17 mouse cellular contexts compared by ENCODE assay signal in genomic region chr4:137940061-137940460, GRCm38 (mm10). TPM values are rescaled to one million over a fixed set of nuclear protein-coding genes. Genes with fewer than 3 reads are reported as not detected.
A peak's percentile ranks its signal among the peaks of the same experiment; 100 is the strongest.
DNase-seq lines count a peak whose midpoint lies in the region; ATAC-seq lines count a peak whose summit lies in the region.
"Had no signal": no experiment of that assay in that cellular context is flagged by ENCODE, and none has a peak within 500 bp of the region (broad histone marks: within the 10 kb centered on the region; RNA-seq: fewer than 3 reads in every experiment).

No protein-coding gene starts in this region.

- peaks cover 27% of the 10 kb centered on the region for H3K36me3 ChIP-seq in forebrain, embryonic 14.5 days (ENCODE audit: control insufficient read depth, insufficient read depth, low read length)
- peaks cover 2% of the 10 kb centered on the region; the same call in 1 of the 2 replicates for H3K36me3 ChIP-seq in forebrain, embryonic 16.5 days (ENCODE audit: control insufficient read depth, insufficient read depth)
- peaks cover 68% of the 10 kb centered on the region for H3K36me3 ChIP-seq in neural tube, embryonic 13.5 days
- H3K36me3 ChIP-seq in neural tube, embryonic 15.5 days = peaks cover 48% of the 10 kb centered on the region
- H3K36me3 ChIP-seq: G1E had no signal

- no peak overlapping the region for H3K4me3 ChIP-seq in forebrain, embryonic 14.5 days (ENCODE audit: low read depth, low read length)
- H3K4me3 ChIP-seq in forebrain, embryonic 16.5 days (replicated peaks; ENCODE audit: low read length) = no peak overlapping the region
- no peak overlapping the region for H3K4me3 ChIP-seq in neural tube, embryonic 13.5 days
- no peak overlapping the region for H3K4me3 ChIP-seq in neural tube, embryonic 15.5 days (replicated peaks)
- H3K4me3 ChIP-seq: heart, embryonic 13.5 days; limb, embryonic 15.5 days; stomach, embryonic 15.5 days had no signal

- H3K9ac ChIP-seq in forebrain, embryonic 14.5 days (ENCODE audit: low read length) = no peak overlapping the region
- no peak overlapping the region for H3K9ac ChIP-seq in forebrain, embryonic 16.5 days (replicated peaks; ENCODE audit: low read depth, low read length)
- H3K9ac ChIP-seq in neural tube, embryonic 13.5 days = no peak overlapping the region
- H3K9ac ChIP-seq in neural tube, embryonic 15.5 days (replicated peaks) = no peak overlapping the region
- H3K9ac ChIP-seq: heart, embryonic 13.5 days; limb, embryonic 15.5 days; lung, embryonic 14.5 days; stomach, embryonic 15.5 days had no signal

- no peak overlapping the region for H3K27ac ChIP-seq in forebrain, embryonic 14.5 days (ENCODE audit: low read depth, low read length)
- no peak overlapping the region for H3K27ac ChIP-seq in forebrain, embryonic 16.5 days (ENCODE audit: low read length)
- peak overlapping the region; percentile 77 for H3K27ac ChIP-seq in neural tube, embryonic 13.5 days (replicated peaks)
- H3K27ac ChIP-seq in neural tube, embryonic 15.5 days (replicated peaks) = 0 out of 2 replicates have a peak overlapping the region, but pooled peaks have one; percentile 9
- H3K27ac ChIP-seq: heart, embryonic 13.5 days; limb, embryonic 15.5 days; stomach, embryonic 15.5 days had no signal

- DNase-seq in forebrain, embryonic 14.5 days (ENCODE audit: low spot score) = peak; percentile 46
- DNase-seq in neural tube, embryonic 10.5 days (ENCODE audit: extremely low spot score, low spot score) = no peak
- peak; percentile 83 to 85 for DNase-seq in cerebellum, postnatal 25 days
- no peak for DNase-seq in ovary, postnatal 36 days (ENCODE audit: low spot score)
- no peak for DNase-seq in right cerebral cortex, postnatal 14 days
- DNase-seq: B cell, adult 2 months; layer of hippocampus, postnatal 36 days; lung, embryonic 14.5 days; right cerebral cortex, postnatal 25 days; thymus, postnatal 25 days had no signal

- no peaks in the 10 kb centered on the region for H3K9me3 ChIP-seq in forebrain, embryonic 14.5 days (replicated peaks; ENCODE audit: control insufficient read depth, low read length)
- no peaks in the 10 kb centered on the region for H3K9me3 ChIP-seq in forebrain, embryonic 16.5 days (ENCODE audit: control insufficient read depth, low read length)
- H3K9me3 ChIP-seq in neural tube, embryonic 13.5 days = no peaks in the 10 kb centered on the region
- H3K9me3 ChIP-seq in neural tube, embryonic 15.5 days (replicated peaks) = no peaks in the 10 kb centered on the region
- H3K9me3 ChIP-seq: G1E; heart, embryonic 13.5 days; limb, embryonic 15.5 days; stomach, embryonic 15.5 days had no signal

- H3K4me1 ChIP-seq in forebrain, embryonic 14.5 days (ENCODE audit: control insufficient read depth, insufficient read depth, low read length) = peaks cover 18% of the 10 kb centered on the region
- peaks cover 16% of the 10 kb centered on the region for H3K4me1 ChIP-seq in forebrain, embryonic 16.5 days (replicated peaks; ENCODE audit: control insufficient read depth, insufficient read depth, low read length)
- H3K4me1 ChIP-seq in neural tube, embryonic 13.5 days (replicated peaks) = peaks cover 39% of the 10 kb centered on the region
- H3K4me1 ChIP-seq in neural tube, embryonic 15.5 days = peaks cover 26% of the 10 kb centered on the region
- H3K4me1 ChIP-seq: stomach, embryonic 15.5 days had no signal

- H3K4me2 ChIP-seq in forebrain, embryonic 14.5 days (ENCODE audit: low read length) = no peak overlapping the region
- H3K4me2 ChIP-seq in forebrain, embryonic 16.5 days (ENCODE audit: low read length) = no peak overlapping the region
- H3K4me2 ChIP-seq in neural tube, embryonic 13.5 days = no peak overlapping the region
- no peak overlapping the region for H3K4me2 ChIP-seq in neural tube, embryonic 15.5 days
- H3K4me2 ChIP-seq: heart, embryonic 13.5 days; limb, embryonic 15.5 days; lung, embryonic 14.5 days; stomach, embryonic 15.5 days had no signal

- H3K27me3 ChIP-seq in forebrain, embryonic 14.5 days (replicated peaks; ENCODE audit: control insufficient read depth, insufficient read depth, low read length) = no peaks in the 10 kb centered on the region
- H3K27me3 ChIP-seq in forebrain, embryonic 16.5 days (replicated peaks; ENCODE audit: control insufficient read depth, insufficient read depth, low read length) = no peaks in the 10 kb centered on the region
- no peaks in the 10 kb centered on the region for H3K27me3 ChIP-seq in neural tube, embryonic 13.5 days
- H3K27me3 ChIP-seq in neural tube, embryonic 15.5 days (replicated peaks) = no peaks in the 10 kb centered on the region
- H3K27me3 ChIP-seq: heart, embryonic 13.5 days; limb, embryonic 15.5 days; stomach, embryonic 15.5 days had no signal

- WGBS in forebrain, embryonic 14.5 days = 59% methylated on average over 10 of the region's 10 CpGs
- 59% methylated on average over 10 of the region's 10 CpGs for WGBS in forebrain, embryonic 16.5 days
- 49% methylated on average over 10 of the region's 10 CpGs for WGBS in neural tube, embryonic 13.5 days
- 42% methylated on average over 10 of the region's 10 CpGs for WGBS in neural tube, embryonic 15.5 days

- ATAC-seq in forebrain, embryonic 14.5 days = no peak
- no peak for ATAC-seq in forebrain, embryonic 16.5 days
- ATAC-seq in neural tube, embryonic 13.5 days (ENCODE audit: low read depth) = peak; percentile 37; the same call in 1 of the 2 replicates
- no peak for ATAC-seq in neural tube, embryonic 15.5 days (ENCODE audit: low FRiP score)

RNA-seq across cellular contexts. Expression of gene Eif4g3, which starts 52.8 kb away (rescaled TPM):
- 31.6 and 42.2 TPM in 2 replicates for polyA plus RNA-seq in forebrain, embryonic 14.5 days (2014; fragmentation: Nextera tagmentation; extraction: Ambion mirVana)
- 47.0 and 51.7 TPM in 2 replicates for polyA plus RNA-seq in forebrain, embryonic 16.5 days (2015; fragmentation: Nextera tagmentation; extraction: Ambion mirVana)
- polyA plus RNA-seq in neural tube, embryonic 13.5 days (2015; fragmentation: Nextera tagmentation; extraction: Ambion mirVana) = 51.1 TPM in 2 replicates
- polyA plus RNA-seq in neural tube, embryonic 15.5 days (2015; fragmentation: Nextera tagmentation; extraction: Ambion mirVana) = 45.7 and 49.5 TPM in 2 replicates

Comparison
In these comparisons a context has a peak if more than half of its experiments do, and no peak if none do; other contexts are left out.
1. DNase-seq: peak in forebrain, embryonic 14.5 days (single experiment) and cerebellum, postnatal 25 days (2 of 2); none in neural tube, embryonic 10.5 days (single experiment), ovary, postnatal 36 days (single experiment) and right cerebral cortex, postnatal 14 days (single experiment).
2. H3K27ac ChIP-seq: peak in neural tube, embryonic 13.5 days (single experiment) and neural tube, embryonic 15.5 days (single experiment); none in forebrain, embryonic 14.5 days (single experiment) and forebrain, embryonic 16.5 days (single experiment).